Mouse (Mus musculus): Measurements from ENCODE around the gene Bean1. TPM values are rescaled to one million over a fixed set of nuclear protein-coding genes. Genes with fewer than 3 reads are reported as not detected.

Gene Bean1
- polyA plus RNA-seq, 1 experiment from 2014 or later: not detected

GRCm38 (mm10) chr8:104175848-104176527 lies 5.7 kb downstream of the Bean1 start:
- ATAC-seq (ENCODE audit: low read depth) (no peak), DNase-seq (no peak)
- H3K4me1 ChIP-seq (replicated peaks): peaks cover 2% of the 10 kb centered on the region; the same call in 1 of the 2 replicates
- no peaks in the 10 kb centered on the region for H3K9me3 ChIP-seq (replicated peaks)
- H3K9ac ChIP-seq: no peak overlapping the region
- H3K4me2 ChIP-seq: no peak overlapping the region
- H3K4me3 ChIP-seq (replicated peaks): no peak overlapping the region
- H3K36me3 ChIP-seq: no peaks in the 10 kb centered on the region
- WGBS (ENCODE audit: insufficient replicate concordance): 23% methylated on average over 8 of the region's 8 CpGs
- H3K27me3 ChIP-seq: peaks cover 36% of the 10 kb centered on the region
- no peak overlapping the region for H3K27ac ChIP-seq

- no peaks in the 10 kb centered on the region for H3K9me3 ChIP-seq (replicated peaks)
- H3K27me3 ChIP-seq: peaks cover 25% of the 10 kb centered on the region
- 63% methylated on average over 4 of the region's 4 CpGs for WGBS (ENCODE audit: insufficient replicate concordance)
- H3K4me2 ChIP-seq: no peak overlapping the region
- DNase-seq: no peak
- no peak overlapping the region for H3K27ac ChIP-seq
- H3K4me3 ChIP-seq (replicated peaks): no peak overlapping the region
- no peaks in the 10 kb centered on the region for H3K36me3 ChIP-seq
- H3K9ac ChIP-seq: no peak overlapping the region
- H3K4me1 ChIP-seq (replicated peaks): no peaks in the 10 kb centered on the region
- ATAC-seq (ENCODE audit: low read depth): no peak
These were observed 6.8 kb downstream of the Bean1 start for GRCm38 (mm10) chr8:104177054-104177453.

- Histone ChIP-seq H3K27ac (no peak overlapping the region), H3K4me2 (no peak overlapping the region), H3K4me1 (replicated peaks) (no peaks in the 10 kb centered on the region), H3K4me3 (replicated peaks) (no peak overlapping the region), H3K9ac (no peak overlapping the region), H3K27me3 (peaks cover 2% of the 10 kb centered on the region; the same call in 1 of the 2 replicates), H3K9me3 (replicated peaks) (no peaks in the 10 kb centered on the region), H3K36me3 (no peaks in the 10 kb centered on the region)
- ATAC-seq (ENCODE audit: low read depth): no peak
- WGBS (ENCODE audit: insufficient replicate concordance): 32% methylated on average over 6 of the region's 6 CpGs
- no peak for DNase-seq
These were observed 14.7 kb downstream of the Bean1 start for GRCm38 (mm10) chr8:104184905-104185304.

- ATAC-seq (ENCODE audit: low read depth): no peak
- Histone ChIP-seq H3K27me3 (peaks cover 2% of the 10 kb centered on the region; the same call in 1 of the 2 replicates), H3K36me3 (no peaks in the 10 kb centered on the region), H3K9me3 (replicated peaks) (no peaks in the 10 kb centered on the region), H3K9ac (no peak overlapping the region), H3K4me1 (replicated peaks) (no peaks in the 10 kb centered on the region), H3K4me3 (replicated peaks) (no peak overlapping the region), H3K27ac (no peak overlapping the region), H3K4me2 (no peak overlapping the region)
- DNase-seq: no peak
- 62% methylated on average over 4 of the region's 4 CpGs for WGBS (ENCODE audit: insufficient replicate concordance)
These were observed 16.6 kb downstream of the Bean1 start for GRCm38 (mm10) chr8:104186827-104187226.

GRCm38 (mm10) chr8:104187622-104188021 lies 17.4 kb downstream of the Bean1 start:
- Histone ChIP-seq H3K27me3 (peaks cover 2% of the 10 kb centered on the region; the same call in 1 of the 2 replicates), H3K4me3 (replicated peaks) (no peak overlapping the region), H3K4me2 (no peak overlapping the region), H3K9me3 (replicated peaks) (no peaks in the 10 kb centered on the region), H3K27ac (no peak overlapping the region), H3K9ac (no peak overlapping the region), H3K36me3 (no peaks in the 10 kb centered on the region), H3K4me1 (replicated peaks) (no peaks in the 10 kb centered on the region)
- DNase-seq: no peak
- ATAC-seq (ENCODE audit: low read depth): no peak
- WGBS (ENCODE audit: insufficient replicate concordance): 70% methylated on average over 6 of the region's 6 CpGs

- no peaks in the 10 kb centered on the region for H3K9me3 ChIP-seq (replicated peaks)
- no peak overlapping the region for H3K9ac ChIP-seq
- H3K4me1 ChIP-seq (replicated peaks): no peaks in the 10 kb centered on the region
- ATAC-seq (ENCODE audit: low read depth) (no peak), DNase-seq (no peak)
- no peaks in the 10 kb centered on the region for H3K36me3 ChIP-seq
- H3K4me2 ChIP-seq: no peak overlapping the region
- no peak overlapping the region for H3K4me3 ChIP-seq (replicated peaks)
- H3K27me3 ChIP-seq: peaks cover 2% of the 10 kb centered on the region; the same call in 1 of the 2 replicates
- no peak overlapping the region for H3K27ac ChIP-seq
- WGBS (ENCODE audit: insufficient replicate concordance): 53% methylated on average over 5 of the region's 5 CpGs
These were observed 18.2 kb downstream of the Bean1 start for GRCm38 (mm10) chr8:104188459-104188858.

GRCm38 (mm10) chr8:104190777-104191468 lies 20.7 kb downstream of the Bean1 start:
- no peaks in the 10 kb centered on the region for H3K9me3 ChIP-seq (replicated peaks)
- no peak overlapping the region for H3K27ac ChIP-seq
- 56% methylated on average over 6 of the region's 6 CpGs for WGBS (ENCODE audit: insufficient replicate concordance)
- no peak overlapping the region for H3K4me3 ChIP-seq (replicated peaks)
- H3K36me3 ChIP-seq: no peaks in the 10 kb centered on the region
- peaks cover 2% of the 10 kb centered on the region; the same call in 1 of the 2 replicates for H3K27me3 ChIP-seq
- no peaks in the 10 kb centered on the region for H3K4me1 ChIP-seq (replicated peaks)
- DNase-seq: no peak
- no peak for ATAC-seq (ENCODE audit: low read depth)
- H3K9ac ChIP-seq: no peak overlapping the region
- no peak overlapping the region for H3K4me2 ChIP-seq

- Histone ChIP-seq H3K4me1 (replicated peaks) (no peaks in the 10 kb centered on the region), H3K9me3 (replicated peaks) (no peaks in the 10 kb centered on the region), H3K27ac (no peak overlapping the region), H3K4me2 (no peak overlapping the region), H3K4me3 (replicated peaks) (no peak overlapping the region), H3K27me3 (peaks cover 2% of the 10 kb centered on the region; the same call in 1 of the 2 replicates), H3K36me3 (no peaks in the 10 kb centered on the region), H3K9ac (no peak overlapping the region)
- DNase-seq: no peak
- 37% methylated on average over 11 of the region's 11 CpGs for WGBS (ENCODE audit: insufficient replicate concordance)
- ATAC-seq (ENCODE audit: low read depth): peak; percentile 39; the same call in 1 of the 2 replicates
These were observed 21.3 kb downstream of the Bean1 start for GRCm38 (mm10) chr8:104191496-104191895.

- Histone ChIP-seq H3K27me3 (no peaks in the 10 kb centered on the region), H3K4me3 (replicated peaks) (no peak overlapping the region), H3K36me3 (no peaks in the 10 kb centered on the region), H3K4me1 (replicated peaks) (no peaks in the 10 kb centered on the region), H3K9me3 (replicated peaks) (no peaks in the 10 kb centered on the region), H3K4me2 (no peak overlapping the region), H3K9ac (no peak overlapping the region), H3K27ac (no peak overlapping the region)
- no peak for DNase-seq
- no peak for ATAC-seq (ENCODE audit: low read depth)
- 30% methylated on average over 5 of the region's 5 CpGs for WGBS (ENCODE audit: insufficient replicate concordance)
These were observed 29.6 kb downstream of the Bean1 start for GRCm38 (mm10) chr8:104199802-104200201.

GRCm38 (mm10) chr8:104201622-104202021 lies 31.4 kb downstream of the Bean1 start:
- Histone ChIP-seq H3K27ac (no peak overlapping the region), H3K9ac (no peak overlapping the region), H3K4me3 (replicated peaks) (no peak overlapping the region), H3K4me1 (replicated peaks) (no peaks in the 10 kb centered on the region), H3K4me2 (no peak overlapping the region), H3K36me3 (no peaks in the 10 kb centered on the region), H3K9me3 (replicated peaks) (no peaks in the 10 kb centered on the region), H3K27me3 (no peaks in the 10 kb centered on the region)
- 60% methylated on average over 3 of the region's 3 CpGs for WGBS (ENCODE audit: insufficient replicate concordance)
- no peak for ATAC-seq (ENCODE audit: low read depth)
- DNase-seq: no peak

GRCm38 (mm10) chr8:104202320-104202719 lies 32.1 kb downstream of the Bean1 start:
- H3K4me2 ChIP-seq: no peak overlapping the region
- 64% methylated on average over 4 of the region's 4 CpGs for WGBS (ENCODE audit: insufficient replicate concordance)
- no peaks in the 10 kb centered on the region for H3K9me3 ChIP-seq (replicated peaks)
- H3K4me3 ChIP-seq (replicated peaks): no peak overlapping the region
- H3K27me3 ChIP-seq: no peaks in the 10 kb centered on the region
- H3K36me3 ChIP-seq: no peaks in the 10 kb centered on the region
- no peaks in the 10 kb centered on the region for H3K4me1 ChIP-seq (replicated peaks)
- no peak for DNase-seq
- no peak overlapping the region for H3K9ac ChIP-seq
- ATAC-seq (ENCODE audit: low read depth): no peak
- H3K27ac ChIP-seq: no peak overlapping the region

All from liver, embryonic 13.5 days (tissue).